Comparison of ENCODE assay signal across 25 mouse cellular contexts in genomic region chr15:69441008-69441407, GRCm38 (mm10).
"Had no signal": no experiment of that assay in that cellular context is flagged by ENCODE, and none has a peak within 500 bp of the region (broad histone marks: within the 10 kb centered on the region; RNA-seq: fewer than 3 reads in every experiment).

No protein-coding gene starts in this region.

- DNase-seq: kidney, adult 18-20 months; kidney, adult 9 months; kidney, postnatal 14 days; kidney, postnatal 4 days; liver; lung, adult 18-20 months; lung, postnatal 10 days; lung, postnatal 36 days; retina, postnatal 1 day; right cerebral cortex, postnatal 14 days; thymus, adult 2 months; thymus, postnatal 14 days; thymus, postnatal 4 days had no signal

- H3K4me2 ChIP-seq: limb, embryonic 13.5 days; liver, embryonic 12.5 days; liver, embryonic 15.5 days; lung, embryonic 15.5 days; midbrain, embryonic 13.5 days; neural tube, embryonic 13.5 days had no signal

- H3K27ac ChIP-seq: limb, embryonic 10.5 days; limb, embryonic 13.5 days; liver, embryonic 12.5 days; liver, embryonic 15.5 days; lung, embryonic 15.5 days; midbrain, embryonic 10.5 days; midbrain, embryonic 13.5 days; neural tube, embryonic 13.5 days had no signal

- ATAC-seq: intestine, embryonic 16.5 days; liver, embryonic 12.5 days; midbrain, embryonic 13.5 days; midbrain, embryonic 16.5 days had no signal

- H3K27me3 ChIP-seq: limb, embryonic 13.5 days; liver, embryonic 12.5 days; liver, embryonic 15.5 days; lung, embryonic 15.5 days; megakaryocyte, embryonic 14.5 days; midbrain, embryonic 13.5 days; neural tube, embryonic 13.5 days had no signal

- H3K4me1 ChIP-seq: limb, embryonic 10.5 days; limb, embryonic 13.5 days; liver, embryonic 12.5 days; liver, embryonic 15.5 days; lung, embryonic 15.5 days; megakaryocyte, embryonic 14.5 days; midbrain, embryonic 10.5 days; midbrain, embryonic 13.5 days; neural tube, embryonic 13.5 days had no signal

- H3K4me3 ChIP-seq: limb, embryonic 10.5 days; limb, embryonic 13.5 days; liver, embryonic 12.5 days; liver, embryonic 15.5 days; lung, embryonic 15.5 days; megakaryocyte, embryonic 14.5 days; midbrain, embryonic 10.5 days; midbrain, embryonic 13.5 days; myocyte; neural tube, embryonic 13.5 days had no signal

- H3K9me3 ChIP-seq: limb, embryonic 10.5 days; limb, embryonic 13.5 days; liver, embryonic 12.5 days; liver, embryonic 15.5 days; lung, embryonic 15.5 days; megakaryocyte, embryonic 14.5 days; midbrain, embryonic 10.5 days; midbrain, embryonic 13.5 days; neural tube, embryonic 13.5 days had no signal

- H3K36me3 ChIP-seq: limb, embryonic 10.5 days; limb, embryonic 13.5 days; liver, embryonic 12.5 days; liver, embryonic 15.5 days; lung, embryonic 15.5 days; midbrain, embryonic 10.5 days; midbrain, embryonic 13.5 days; neural tube, embryonic 13.5 days had no signal

- H3K9ac ChIP-seq: limb, embryonic 13.5 days; liver, embryonic 12.5 days; liver, embryonic 15.5 days; lung, embryonic 15.5 days; midbrain, embryonic 13.5 days; neural tube, embryonic 13.5 days had no signal
